Mouse (Mus musculus) layer of hippocampus, adult 8-10 months (tissue): Measurements from ENCODE around the gene Olfr311. TPM values are rescaled to one million over a fixed set of nuclear protein-coding genes. Genes with fewer than 3 reads are reported as not detected.
"Not testable (repeated sequence)": the region's sequence is repeated elsewhere in the genome, so short reads cannot be mapped to it uniquely, and the experiment has no call there.

ENCODE experiments used
- DNase-seq, 2 experiments: peaks; one replicate each; pipeline ENCODE4 v3.0.0; 2022; ENCODE audit warnings: low spot score in 2 of 2
- total RNA-seq, 4 experiments: library from RNA; stranded (reverse); gene quantifications; 2 replicates each; pipeline ENCODE4 v1.2.4; 2022

The Olfr311 gene
- not detected for total RNA-seq

GRCm38 (mm10) chr11:58838951-58839350 lies at the start of gene Olfr311:
TSS of gene Olfr311 (plus strand) at chr11:58839251.
- DNase-seq = not testable (repeated sequence)

- no peak for DNase-seq
Measured at GRCm38 (mm10) chr11:58789532-58789931, 49.5 kb upstream of the Olfr311 start.

GRCm38 (mm10) chr11:58790053-58790452 lies 49.0 kb upstream of the Olfr311 start:
- no peak for DNase-seq

GRCm38 (mm10) chr11:58790646-58791045 lies 48.4 kb upstream of the Olfr311 start:
- no peak for DNase-seq

- DNase-seq = no peak
Measured at GRCm38 (mm10) chr11:58795856-58796255, 43.2 kb upstream of the Olfr311 start.

DNA sequence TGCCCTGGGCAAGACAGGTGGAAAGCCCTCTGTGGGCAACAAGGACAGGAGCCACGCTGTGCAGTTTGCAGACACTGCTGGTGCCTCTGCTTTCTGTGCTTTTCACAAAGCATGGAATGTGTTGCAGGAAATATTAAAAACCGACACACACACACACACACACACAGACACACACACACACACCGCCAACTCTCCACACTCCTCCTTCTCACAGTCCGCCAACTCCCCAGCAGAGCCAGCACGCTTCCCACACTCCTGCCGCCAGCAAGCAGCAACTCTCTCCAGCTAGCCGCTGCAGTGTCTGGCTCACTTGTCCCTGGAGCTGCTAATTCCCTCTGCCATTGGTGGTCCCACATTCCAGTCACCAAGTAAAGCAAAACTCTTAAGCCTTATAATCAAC lies 42.2 kb upstream of the Olfr311 start:
- peak; percentile 65 to 80 for DNase-seq

DNA sequence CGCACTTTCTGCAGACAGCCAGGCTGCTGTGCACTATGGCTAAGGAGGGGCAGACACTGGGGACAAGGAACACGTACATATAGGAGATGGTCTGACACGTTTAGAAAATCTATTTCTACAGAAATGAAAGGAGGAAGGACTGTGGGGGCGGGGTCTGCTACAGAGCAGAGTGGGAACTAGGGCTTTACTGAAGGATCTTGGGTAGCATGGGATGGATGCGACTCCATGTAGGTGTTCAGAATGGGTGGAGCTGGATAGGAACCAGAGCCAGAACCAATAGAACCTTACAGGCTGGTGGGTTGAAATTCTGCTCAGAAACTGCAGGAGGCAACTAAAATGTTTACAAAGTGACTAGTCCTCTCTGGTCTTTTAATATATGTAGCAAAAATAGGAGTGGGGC lies 39.3 kb upstream of the Olfr311 start:
- DNase-seq = no peak

- DNase-seq = peak; percentile 28 to 49
Measured at GRCm38 (mm10) chr11:58801558-58802228, 37.4 kb upstream of the Olfr311 start, which contains the start of gene Fam183b. TSS of gene Fam183b (minus strand) at chr11:58801960.

DNA sequence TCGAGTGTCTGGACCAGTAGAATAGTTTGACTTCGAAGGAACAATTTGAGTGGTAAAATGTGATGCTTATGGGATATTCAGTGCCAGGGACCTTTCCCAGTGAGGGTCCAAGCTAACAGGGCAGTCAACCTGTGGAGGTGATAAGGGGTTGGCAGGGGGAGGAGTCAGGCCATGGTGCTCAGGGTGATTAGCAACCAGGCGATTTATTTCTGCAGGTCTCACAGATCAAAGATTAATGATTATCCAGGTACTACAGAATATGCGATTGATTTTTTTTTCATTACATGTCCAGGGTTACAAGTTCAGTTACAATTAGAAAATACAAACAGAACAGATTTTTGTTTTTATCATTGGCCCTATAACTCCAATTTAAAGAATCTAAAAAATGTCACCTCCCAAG lies 35.2 kb upstream of the Olfr311 start:
- DNase-seq = no peak

GRCm38 (mm10) chr11:58804393-58804792 lies 34.7 kb upstream of the Olfr311 start:
- no peak for DNase-seq

DNA sequence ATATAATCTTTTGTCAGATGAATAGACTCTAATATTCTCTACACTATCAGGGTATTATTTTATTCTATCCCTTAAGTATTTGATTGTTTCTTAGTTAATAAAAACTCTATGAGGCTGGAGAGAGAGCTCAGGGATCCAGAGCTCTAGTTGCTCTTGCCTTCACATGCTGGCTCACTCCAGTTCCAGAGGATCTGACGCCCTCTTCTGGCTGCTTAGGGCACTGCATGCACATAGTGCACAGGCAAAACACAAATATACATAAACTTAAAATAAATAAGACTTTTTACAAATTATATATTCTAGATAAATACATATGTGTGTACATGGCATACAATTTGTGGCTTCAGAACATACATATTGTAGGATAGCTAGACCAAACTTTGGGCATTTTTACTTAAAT lies 27.1 kb upstream of the Olfr311 start:
- DNase-seq = no peak

- DNase-seq = not testable (repeated sequence)
Measured at GRCm38 (mm10) chr11:58814700-58815099, 24.4 kb upstream of the Olfr311 start, which contains the start of gene Olfr313. TSS of gene Olfr313 (plus strand) at chr11:58815000.

DNA sequence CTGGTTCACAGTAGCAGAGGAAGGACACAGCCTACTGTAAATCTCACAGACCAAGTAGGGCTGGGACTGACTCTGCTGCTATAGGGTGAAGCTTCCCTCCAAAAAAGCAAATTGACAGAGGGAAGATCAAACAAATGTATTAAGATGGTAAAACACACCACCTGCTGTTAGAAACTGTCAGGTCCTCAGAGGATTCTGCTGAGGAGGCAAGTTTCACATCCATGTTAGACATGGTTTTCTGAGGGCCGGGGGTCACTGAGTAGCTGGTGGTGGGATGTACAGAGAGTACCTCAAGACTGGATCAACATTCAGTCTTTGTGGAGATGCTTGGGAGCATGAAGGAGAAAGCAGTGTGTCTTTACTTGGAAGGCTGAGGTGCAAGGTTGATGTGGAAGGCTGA lies 23.4 kb upstream of the Olfr311 start:
- DNase-seq = no peak

GRCm38 (mm10) chr11:58828937-58829336 lies 10.1 kb upstream of the Olfr311 start, which contains the start of gene Olfr312:
TSS of gene Olfr312 (plus strand) at chr11:58829237.
- not testable (repeated sequence) for DNase-seq

DNA sequence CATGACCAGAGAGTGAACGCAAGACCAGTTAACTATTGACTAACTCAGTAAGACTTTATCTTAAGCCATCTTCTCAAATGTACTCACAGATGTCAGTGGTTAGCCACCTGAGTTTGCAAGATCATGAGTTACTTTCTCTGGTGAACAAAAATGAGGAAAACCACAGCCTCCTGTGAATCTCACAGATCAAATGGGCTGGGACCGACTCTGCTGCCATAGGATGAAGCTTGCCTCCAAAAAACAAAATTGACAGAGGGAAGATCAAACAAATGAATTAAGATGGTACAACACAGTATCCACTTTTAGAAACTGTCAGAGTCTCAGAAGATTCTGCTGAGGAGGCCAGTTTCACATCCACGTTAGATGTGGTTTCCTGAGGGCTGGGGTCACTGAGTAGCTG lies 9.3 kb upstream of the Olfr311 start:
- DNase-seq = no peak

DNA sequence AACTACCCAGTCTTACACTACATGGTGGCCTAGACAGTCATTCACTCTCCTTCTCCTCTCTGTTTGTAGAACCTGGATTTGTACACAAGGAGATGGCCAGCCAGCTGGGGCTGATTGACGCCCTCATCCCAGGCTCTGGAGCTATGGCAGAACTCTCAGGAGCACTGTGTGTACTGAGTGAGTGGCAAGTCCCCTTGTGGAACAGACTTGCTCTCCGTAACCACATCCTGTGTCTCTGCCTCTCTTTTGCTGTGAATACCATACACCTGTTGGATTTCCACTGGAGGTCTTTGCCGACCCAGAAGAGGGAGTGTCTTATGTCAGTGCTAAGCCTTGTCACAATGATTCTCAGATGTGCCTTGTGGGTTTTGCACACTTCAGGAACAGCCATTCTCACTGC lies 6.5 kb upstream of the Olfr311 start:
- not testable (repeated sequence) for DNase-seq

- peak; percentile 89 to 92 for DNase-seq
Measured at GRCm38 (mm10) chr11:58846919-58847461, 7.9 kb downstream of the Olfr311 start, which contains the start of gene Gm12258. TSS of gene Gm12258 (plus strand) at chr11:58847158.

DNA sequence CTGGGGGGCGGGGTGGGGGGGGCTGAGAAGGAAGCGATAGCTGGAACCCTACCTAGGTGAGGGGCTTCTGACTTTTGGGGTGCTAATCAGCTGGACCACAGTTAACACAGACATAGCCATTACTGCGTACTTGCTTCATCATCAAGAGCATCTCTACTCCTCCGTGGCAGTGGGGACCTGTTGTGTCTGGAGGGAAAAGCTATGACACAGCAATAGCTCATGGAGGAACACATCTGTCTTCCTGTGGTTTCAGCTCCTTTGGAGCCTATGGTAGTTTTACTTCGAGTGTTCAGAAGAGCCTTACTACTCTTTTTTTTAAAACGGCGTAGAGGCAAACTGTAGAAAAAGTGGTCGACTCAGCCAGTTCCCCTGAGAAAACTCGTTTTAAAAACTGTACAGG lies 8.6 kb downstream of the Olfr311 start:
- DNase-seq = no peak

DNA sequence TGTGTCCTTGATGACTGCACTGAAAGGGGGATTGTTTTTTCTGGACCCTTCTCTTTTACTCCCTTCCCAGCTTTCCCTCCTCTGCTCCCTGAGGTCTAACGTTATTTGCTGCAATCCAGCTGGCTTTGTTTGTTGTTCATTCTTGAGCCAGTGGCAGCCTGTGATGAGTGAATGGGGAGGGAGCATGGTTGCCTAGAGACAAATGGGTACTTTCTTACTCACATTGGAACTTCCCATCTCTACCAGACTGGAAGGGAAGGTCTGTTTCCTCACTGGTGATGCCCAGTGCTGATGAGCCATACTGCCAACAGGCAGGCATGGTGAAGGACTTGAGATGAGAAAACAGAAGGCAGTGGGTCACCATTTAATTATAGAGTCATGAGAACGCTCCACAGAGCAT lies 10.7 kb downstream of the Olfr311 start:
- DNase-seq = no peak

DNA sequence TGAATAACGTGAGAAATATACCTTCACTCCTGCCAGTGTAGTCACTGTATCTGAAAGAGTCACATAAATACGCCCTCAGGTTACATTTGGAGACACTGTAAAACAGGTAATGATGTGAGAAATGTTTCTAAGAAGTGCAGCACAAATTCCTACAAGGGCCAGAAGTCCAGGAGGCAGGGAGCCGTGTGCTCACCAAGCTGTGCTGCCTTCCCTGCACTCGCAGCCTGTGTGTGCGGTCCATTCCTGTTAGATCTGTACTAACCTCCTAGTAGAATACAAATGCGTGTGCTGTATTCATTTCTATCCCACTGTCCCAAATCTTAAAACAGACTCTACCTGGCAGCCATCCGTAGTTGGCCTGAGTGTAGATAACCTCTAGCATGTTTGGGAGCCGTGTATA lies 21.7 kb downstream of the Olfr311 start:
- no peak for DNase-seq

GRCm38 (mm10) chr11:58867039-58867953 lies 28.2 kb downstream of the Olfr311 start, which contains the start of gene 2810021J22Rik:
TSS of gene 2810021J22Rik (plus strand) at chr11:58867216.
- peak; percentile 78 to 81 for DNase-seq

DNA sequence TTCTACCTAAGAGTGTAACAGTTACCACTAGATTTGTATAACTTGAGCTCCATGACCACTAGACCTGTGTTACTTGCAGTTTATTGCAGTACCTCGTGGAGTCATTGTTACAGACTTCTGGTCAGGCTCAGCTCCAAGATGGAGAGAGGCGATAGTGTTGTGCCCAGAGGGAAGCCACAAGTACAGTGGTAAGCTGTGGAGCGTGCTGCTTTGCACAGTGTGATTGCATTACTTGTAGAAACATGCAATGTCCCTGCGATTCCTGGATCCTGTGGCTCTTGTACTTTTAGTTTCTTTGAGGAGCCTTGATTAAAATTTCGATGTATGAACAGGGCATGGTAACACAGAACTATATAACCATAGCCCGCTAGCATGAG lies 28.9 kb downstream of the Olfr311 start:
- DNase-seq = no peak
